Mouse (Mus musculus) embryonic facial prominence, embryonic 12.5 days (tissue): ENCODE data around the gene Acvr1. TPM values are rescaled to one million over a fixed set of nuclear protein-coding genes. Genes with fewer than 3 reads are reported as not detected.
A peak's percentile ranks its signal among the peaks of the same experiment; 100 is the strongest.

Experiments
- ATAC-seq: fragments of 200-750 bp; cut with Nextera tagmentation; 2 replicates; pipeline ENCODE4 v1.8.0; 2017; ENCODE audit not compliant: insufficient number of reproducible peaks, insufficient read depth, low FRiP score, low TSS enrichment
- H3K27ac ChIP-seq: fragments of 300-500 bp; sonication (generic); 2 replicates; pipeline ENCODE4 v1.5.1; 2016; ENCODE audit warnings: mild to moderate bottlenecking
- H3K27me3 ChIP-seq: fragments of 300-500 bp; sonication (generic); 2 replicates; pipeline ENCODE4 v1.6.1; 2016; ENCODE audit warnings: mild to moderate bottlenecking, moderate library complexity
- H3K36me3 ChIP-seq: fragments of 300-500 bp; sonication (generic); 2 replicates; pipeline ENCODE4 v1.6.1; 2016; ENCODE audit warnings: mild to moderate bottlenecking
- H3K4me1 ChIP-seq: fragments of 300-500 bp; sonication (generic); 2 replicates; pipeline ENCODE4 v1.6.1; 2016
- H3K4me2 ChIP-seq: fragments of 300-500 bp; sonication (generic); replicated peaks from 2 replicates; pipeline ENCODE4 v1.6.1; 2016; ENCODE audit warnings: mild to moderate bottlenecking, moderate library complexity
- H3K4me3 ChIP-seq: fragments of 300-500 bp; sonication (generic); 2 replicates; pipeline ENCODE4 v1.5.1; 2016; ENCODE audit warnings: mild to moderate bottlenecking
- H3K9ac ChIP-seq: fragments of 300-500 bp; sonication (generic); 2 replicates; pipeline ENCODE4 v1.6.1; 2016; ENCODE audit warnings: mild to moderate bottlenecking, moderate library complexity
- H3K9me3 ChIP-seq: fragments of 300-500 bp; sonication (generic); 2 replicates; pipeline ENCODE4 v1.6.1; 2016; ENCODE audit warnings: mild to moderate bottlenecking, moderate library complexity
- WGBS: fragments of 180-500 bp; shearing (Covaris S2); methylation state at CpG from one replicate; pipeline ENCODE4 v1.1.7; 2016; 5-methylcytosine and 5-hydroxymethylcytosine counted together
- polyA plus RNA-seq: library from polyadenylated mRNA; unstranded; fragments of >200 nt; fragmentation: Nextera tagmentation; extraction: Ambion mirVana; gene quantifications from 2 replicates; pipeline ENCODE4 v1.2.1, GENCODE M21; 2016

The Acvr1 gene
- polyA plus RNA-seq, 1 experiment from 2014 or later = 7.9 TPM

- no peak overlapping the region for H3K4me2 ChIP-seq
- H3K9ac ChIP-seq = no peak overlapping the region
- no peaks in the 10 kb centered on the region for H3K27me3 ChIP-seq
- H3K36me3 ChIP-seq = no peaks in the 10 kb centered on the region
- WGBS = 72% methylated on average over 4 of the region's 4 CpGs
- H3K9me3 ChIP-seq = no peaks in the 10 kb centered on the region
- no peak overlapping the region for H3K4me3 ChIP-seq
- no peak overlapping the region for H3K27ac ChIP-seq
- ATAC-seq = peak; percentile 25; the same call in 1 of the 2 replicates
- H3K4me1 ChIP-seq = peaks cover 21% of the 10 kb centered on the region
Measured at GRCm38 (mm10) chr2:58589637-58590036, 22.7 kb upstream of the Acvr1 start.

- Histone ChIP-seq H3K9ac (no peak overlapping the region), H3K4me3 (no peak overlapping the region), H3K27ac (0 out of 2 replicates have a peak overlapping the region, but pooled peaks have one; percentile 5), H3K9me3 (no peaks in the 10 kb centered on the region), H3K4me1 (peaks cover 24% of the 10 kb centered on the region), H3K27me3 (no peaks in the 10 kb centered on the region), H3K36me3 (no peaks in the 10 kb centered on the region), H3K4me2 (no peak overlapping the region; the same call in 1 of the 2 replicates)
- 42% methylated on average over 10 of the region's 10 CpGs for WGBS
- no peak for ATAC-seq
Measured at GRCm38 (mm10) chr2:58586311-58586710, 19.4 kb upstream of the Acvr1 start.

- ATAC-seq = no peak
- Histone ChIP-seq H3K36me3 (no peaks in the 10 kb centered on the region), H3K4me1 (no peaks in the 10 kb centered on the region), H3K9me3 (no peaks in the 10 kb centered on the region), H3K4me2 (no peak overlapping the region), H3K9ac (no peak overlapping the region), H3K27me3 (no peaks in the 10 kb centered on the region), H3K27ac (no peak overlapping the region), H3K4me3 (no peak overlapping the region)
- 70% methylated on average over 2 of the region's 2 CpGs for WGBS
Measured at GRCm38 (mm10) chr2:58574167-58574566, 7.2 kb upstream of the Acvr1 start.

GRCm38 (mm10) chr2:58568841-58569645, 2.1 kb upstream of the Acvr1 start:
- no peaks in the 10 kb centered on the region for H3K9me3 ChIP-seq
- no peak overlapping the region for H3K27ac ChIP-seq
- H3K4me2 ChIP-seq = peak overlapping the region; percentile 60
- no peaks in the 10 kb centered on the region for H3K36me3 ChIP-seq
- no peak overlapping the region for H3K9ac ChIP-seq
- no peak for ATAC-seq
- H3K27me3 ChIP-seq = no peaks in the 10 kb centered on the region
- WGBS = 62% methylated on average over 4 of the region's 4 CpGs
- H3K4me1 ChIP-seq = peaks cover 30% of the 10 kb centered on the region
- 0 out of 2 replicates have a peak overlapping the region, but pooled peaks have one; percentile 91 for H3K4me3 ChIP-seq

GRCm38 (mm10) chr2:58567866-58568719, 1.1 kb upstream of the Acvr1 start:
- WGBS = 8% methylated on average over 12 of the region's 12 CpGs
- Histone ChIP-seq H3K4me2 (peak overlapping the region; percentile 60), H3K9me3 (no peaks in the 10 kb centered on the region), H3K36me3 (no peaks in the 10 kb centered on the region), H3K27me3 (no peaks in the 10 kb centered on the region), H3K27ac (peak overlapping the region; percentile 98), H3K4me3 (peak overlapping the region; percentile 91), H3K4me1 (peaks cover 30% of the 10 kb centered on the region), H3K9ac (peak overlapping the region; percentile 90)
- no peak for ATAC-seq

- Histone ChIP-seq H3K27me3 (no peaks in the 10 kb centered on the region), H3K4me1 (peaks cover 30% of the 10 kb centered on the region), H3K9me3 (no peaks in the 10 kb centered on the region), H3K4me2 (peak overlapping the region; percentile 61), H3K27ac (peak overlapping the region; percentile 98), H3K9ac (peak overlapping the region; percentile 90), H3K4me3 (peak overlapping the region; percentile 91), H3K36me3 (no peaks in the 10 kb centered on the region)
- ATAC-seq = peak; percentile 57
- WGBS = under 1% methylated on average over 73 of the region's 78 CpGs
Measured at GRCm38 (mm10) chr2:58566410-58567065, 419 bp downstream of the Acvr1 start.

GRCm38 (mm10) chr2:58566049-58566409, 928 bp downstream of the Acvr1 start:
- peak overlapping the region; percentile 98 for H3K27ac ChIP-seq
- H3K9me3 ChIP-seq = no peaks in the 10 kb centered on the region
- H3K9ac ChIP-seq = peak overlapping the region; percentile 90
- ATAC-seq = no peak
- no peaks in the 10 kb centered on the region for H3K27me3 ChIP-seq
- 2% methylated on average over 6 of the region's 6 CpGs for WGBS
- peak overlapping the region; percentile 91 for H3K4me3 ChIP-seq
- no peaks in the 10 kb centered on the region for H3K36me3 ChIP-seq
- H3K4me1 ChIP-seq = peaks cover 30% of the 10 kb centered on the region
- H3K4me2 ChIP-seq = peak overlapping the region; percentile 61

- ATAC-seq = no peak
- H3K9ac ChIP-seq = 0 out of 2 replicates have a peak overlapping the region, but pooled peaks have one; percentile 1
- H3K27me3 ChIP-seq = no peaks in the 10 kb centered on the region
- no peak overlapping the region; the same call in 1 of the 2 replicates for H3K27ac ChIP-seq
- WGBS = 70% methylated on average over 6 of the region's 6 CpGs
- H3K4me2 ChIP-seq = peak overlapping the region; percentile 61
- no peaks in the 10 kb centered on the region for H3K9me3 ChIP-seq
- peak overlapping the region; percentile 91 for H3K4me3 ChIP-seq
- H3K36me3 ChIP-seq = no peaks in the 10 kb centered on the region
- peaks cover 30% of the 10 kb centered on the region for H3K4me1 ChIP-seq
Measured at GRCm38 (mm10) chr2:58565267-58565666, 1.7 kb downstream of the Acvr1 start.

- H3K36me3 ChIP-seq = no peaks in the 10 kb centered on the region
- no peaks in the 10 kb centered on the region for H3K27me3 ChIP-seq
- 68% methylated on average over 4 of the region's 4 CpGs for WGBS
- H3K4me3 ChIP-seq = no peak overlapping the region
- no peak overlapping the region for H3K4me2 ChIP-seq
- no peak overlapping the region for H3K27ac ChIP-seq
- peaks cover 18% of the 10 kb centered on the region for H3K4me1 ChIP-seq
- no peak overlapping the region for H3K9ac ChIP-seq
- H3K9me3 ChIP-seq = no peaks in the 10 kb centered on the region
- ATAC-seq = no peak
Measured at GRCm38 (mm10) chr2:58562137-58562536, 4.8 kb downstream of the Acvr1 start.

GRCm38 (mm10) chr2:58557045-58557845, 9.7 kb downstream of the Acvr1 start:
- no peak overlapping the region for H3K27ac ChIP-seq
- H3K4me2 ChIP-seq = no peak overlapping the region
- no peak for ATAC-seq
- H3K36me3 ChIP-seq = no peaks in the 10 kb centered on the region
- H3K9ac ChIP-seq = no peak overlapping the region
- no peaks in the 10 kb centered on the region for H3K9me3 ChIP-seq
- 66% methylated on average over 9 of the region's 9 CpGs for WGBS
- no peak overlapping the region for H3K4me3 ChIP-seq
- peaks cover 15% of the 10 kb centered on the region for H3K4me1 ChIP-seq
- H3K27me3 ChIP-seq = no peaks in the 10 kb centered on the region

- Histone ChIP-seq H3K27me3 (no peaks in the 10 kb centered on the region), H3K27ac (no peak overlapping the region), H3K4me2 (no peak overlapping the region), H3K36me3 (no peaks in the 10 kb centered on the region), H3K9ac (no peak overlapping the region), H3K4me1 (peaks cover 38% of the 10 kb centered on the region), H3K9me3 (no peaks in the 10 kb centered on the region), H3K4me3 (no peak overlapping the region)
- 34% methylated on average over 3 of the region's 3 CpGs for WGBS
- no peak for ATAC-seq
Measured at GRCm38 (mm10) chr2:58552296-58552695, 14.7 kb downstream of the Acvr1 start.
